Mouse (Mus musculus) right cerebral cortex, adult 18-20 months (tissue): Measurements from ENCODE around the gene Trpm8.
A peak's percentile ranks its signal among the peaks of the same experiment; 100 is the strongest.

Experiments used
- DNase-seq: peaks from one replicate; pipeline ENCODE4 v3.0.0; 2022; ENCODE audit warnings: mixed read lengths

Trpm8 gene

GRCm38 (mm10) chr1:88366881-88367644 lies 89.6 kb downstream of the Trpm8 start:
- no peak for DNase-seq

GRCm38 (mm10) chr1:88378446-88378845 lies 101.0 kb downstream of the Trpm8 start:
- no peak for DNase-seq

- DNase-seq: no peak
These were observed 114.2 kb downstream of the Trpm8 start for GRCm38 (mm10) chr1:88391632-88392031.

GRCm38 (mm10) chr1:88393321-88393720 lies 115.9 kb downstream of the Trpm8 start:
- DNase-seq: no peak

- no peak for DNase-seq
These were observed 125.9 kb downstream of the Trpm8 start for GRCm38 (mm10) chr1:88403378-88403777.

GRCm38 (mm10) chr1:88406078-88406806 lies 128.8 kb downstream of the Trpm8 start:
- DNase-seq: no peak

- DNase-seq: no peak
These were observed 129.3 kb downstream of the Trpm8 start, which contains the start of gene Spp2 for GRCm38 (mm10) chr1:88406807-88407198. TSS of gene Spp2 (plus strand) at chr1:88406961.

- DNase-seq: no peak
These were observed 130.9 kb downstream of the Trpm8 start for GRCm38 (mm10) chr1:88408340-88408739.

- DNase-seq: no peak
These were observed 134.6 kb downstream of the Trpm8 start for GRCm38 (mm10) chr1:88412013-88412412.

- DNase-seq: no peak
These were observed 141.5 kb downstream of the Trpm8 start for GRCm38 (mm10) chr1:88418943-88419342.

GRCm38 (mm10) chr1:88422045-88422444 lies 144.6 kb downstream of the Trpm8 start:
- DNase-seq: no peak

- no peak for DNase-seq
These were observed 145.5 kb downstream of the Trpm8 start for GRCm38 (mm10) chr1:88422846-88423395.

- DNase-seq: peak; percentile 73
These were observed 147.3 kb downstream of the Trpm8 start for GRCm38 (mm10) chr1:88424602-88425252.

- peak; percentile 27 for DNase-seq
These were observed 150.7 kb downstream of the Trpm8 start for GRCm38 (mm10) chr1:88427987-88428741.

- DNase-seq: no peak
These were observed 152.0 kb downstream of the Trpm8 start for GRCm38 (mm10) chr1:88429413-88429812.

GRCm38 (mm10) chr1:88431262-88431661 lies 153.8 kb downstream of the Trpm8 start:
- DNase-seq: no peak

- DNase-seq: no peak
These were observed 155.1 kb downstream of the Trpm8 start for GRCm38 (mm10) chr1:88432601-88433000.

- no peak for DNase-seq
These were observed 155.8 kb downstream of the Trpm8 start for GRCm38 (mm10) chr1:88433096-88433883.

- no peak for DNase-seq
These were observed 156.6 kb downstream of the Trpm8 start for GRCm38 (mm10) chr1:88434057-88434456.

GRCm38 (mm10) chr1:88437206-88438126 lies 160.0 kb downstream of the Trpm8 start:
- no peak for DNase-seq
